Mouse (Mus musculus) intestine, embryonic 14.5 days (tissue): ENCODE results near the gene Rgs6. TPM values are rescaled to one million over a fixed set of nuclear protein-coding genes. Genes with fewer than 3 reads are reported as not detected.

Experiments
- ATAC-seq: fragments of 200-750 bp; cut with Nextera tagmentation; replicated peaks from 2 replicates; pipeline ENCODE4 v1.8.0; 2017; ENCODE audit warnings: low read depth, moderate number of reproducible peaks, moderate TSS enrichment, moderate library complexity; ENCODE audit not compliant: low FRiP score, low TSS enrichment
- DNase-seq: peaks from one replicate; pipeline ENCODE4 v3.0.0-alpha.2; 2018; ENCODE audit warnings: low spot score
- H3K27ac ChIP-seq: fragments of 300-500 bp; sonication (generic); 2 replicates; pipeline ENCODE4 v1.5.1; 2014; ENCODE audit warnings: low read depth, mild to moderate bottlenecking, control low read depth
- H3K27me3 ChIP-seq: fragments of 300-500 bp; sonication (generic); replicated peaks from 2 replicates; pipeline ENCODE4 v1.6.1; 2014; ENCODE audit warnings: low read length, control low read depth; ENCODE audit not compliant: control insufficient read depth, insufficient read depth
- H3K36me3 ChIP-seq: fragments of 300-500 bp; sonication (generic); 2 replicates; pipeline ENCODE4 v1.6.1; 2014; ENCODE audit warnings: low read length, control low read depth; ENCODE audit not compliant: control insufficient read depth, insufficient read depth
- H3K4me1 ChIP-seq: fragments of 300-500 bp; sonication (generic); replicated peaks from 2 replicates; pipeline ENCODE4 v1.6.1; 2014; ENCODE audit warnings: low read length, control low read depth, mixed read lengths; ENCODE audit not compliant: control insufficient read depth, insufficient read depth
- H3K4me2 ChIP-seq: fragments of 300-500 bp; sonication (generic); 2 replicates; pipeline ENCODE4 v1.6.1; 2014; ENCODE audit warnings: low read length
- H3K4me3 ChIP-seq: fragments of 300-500 bp; sonication (generic); 2 replicates; pipeline ENCODE4 v1.5.1; 2014; ENCODE audit warnings: low read depth, low read length, control low read depth, mixed read lengths
- H3K9ac ChIP-seq: fragments of 300-500 bp; sonication (generic); 2 replicates; pipeline ENCODE4 v1.6.1; 2014; ENCODE audit warnings: mild to moderate bottlenecking, low read length
- H3K9me3 ChIP-seq: fragments of 300-500 bp; sonication (generic); 2 replicates; pipeline ENCODE4 v1.6.1; 2016; ENCODE audit warnings: low read length, control low read depth; ENCODE audit not compliant: control insufficient read depth
- WGBS: fragments of 180-500 bp; shearing (Covaris S2); extraction: QIAGEN DNeasy Blood & Tissue Kit; methylation state at CpG from one replicate; pipeline ENCODE4 v1.1.7; 2014; 5-methylcytosine and 5-hydroxymethylcytosine counted together
- polyA plus RNA-seq: library from polyadenylated mRNA; unstranded; fragments of >200 nt; fragmentation: Nextera tagmentation; extraction: Ambion mirVana; gene quantifications from 2 replicates; pipeline ENCODE4 v1.2.1, GENCODE M21; 2014

Gene Rgs6
- polyA plus RNA-seq, 1 experiment from 2014 or later, result 1.9 TPM

GRCm38 (mm10) chr12:82819328-82819727 lies 231.2 kb downstream of the Rgs6 start:
- H3K27ac ChIP-seq, result no peak overlapping the region
- no peaks in the 10 kb centered on the region for H3K9me3 ChIP-seq
- no peak overlapping the region for H3K9ac ChIP-seq
- H3K36me3 ChIP-seq, result no peaks in the 10 kb centered on the region
- H3K27me3 ChIP-seq, result no peaks in the 10 kb centered on the region
- H3K4me1 ChIP-seq, result no peaks in the 10 kb centered on the region
- DNase-seq (no peak), ATAC-seq (no peak)
- WGBS, result 79% methylated on average over 6 of the region's 6 CpGs
- no peak overlapping the region for H3K4me3 ChIP-seq
- H3K4me2 ChIP-seq, result no peak overlapping the region

GRCm38 (mm10) chr12:82819991-82820390 lies 231.9 kb downstream of the Rgs6 start:
- Histone ChIP-seq H3K9ac (no peak overlapping the region), H3K4me2 (no peak overlapping the region), H3K27ac (no peak overlapping the region), H3K27me3 (no peaks in the 10 kb centered on the region), H3K4me3 (no peak overlapping the region), H3K36me3 (no peaks in the 10 kb centered on the region), H3K9me3 (no peaks in the 10 kb centered on the region), H3K4me1 (no peaks in the 10 kb centered on the region)
- DNase-seq (no peak), ATAC-seq (no peak)
- WGBS, result 84% methylated on average over 6 of the region's 6 CpGs

- no peaks in the 10 kb centered on the region for H3K27me3 ChIP-seq
- H3K9me3 ChIP-seq, result no peaks in the 10 kb centered on the region
- H3K4me3 ChIP-seq, result no peak overlapping the region
- H3K4me2 ChIP-seq, result no peak overlapping the region
- no peak overlapping the region for H3K9ac ChIP-seq
- ATAC-seq (no peak), DNase-seq (no peak)
- no peak overlapping the region for H3K27ac ChIP-seq
- H3K4me1 ChIP-seq, result no peaks in the 10 kb centered on the region
- H3K36me3 ChIP-seq, result no peaks in the 10 kb centered on the region
- WGBS, result 79% methylated on average over 3 of the region's 3 CpGs
These were observed 234.9 kb downstream of the Rgs6 start for GRCm38 (mm10) chr12:82822821-82823620.

GRCm38 (mm10) chr12:82830333-82830732 lies 242.2 kb downstream of the Rgs6 start:
- no peak overlapping the region for H3K4me3 ChIP-seq
- no peak overlapping the region for H3K27ac ChIP-seq
- no peaks in the 10 kb centered on the region for H3K9me3 ChIP-seq
- H3K27me3 ChIP-seq, result no peaks in the 10 kb centered on the region
- ATAC-seq (no peak), DNase-seq (no peak)
- no peaks in the 10 kb centered on the region for H3K36me3 ChIP-seq
- WGBS, result 76% methylated on average over 8 of the region's 8 CpGs
- H3K4me2 ChIP-seq, result no peak overlapping the region
- H3K4me1 ChIP-seq, result no peaks in the 10 kb centered on the region
- no peak overlapping the region for H3K9ac ChIP-seq

- H3K27me3 ChIP-seq, result no peaks in the 10 kb centered on the region
- no peaks in the 10 kb centered on the region for H3K4me1 ChIP-seq
- H3K4me2 ChIP-seq, result no peak overlapping the region
- DNase-seq (no peak), ATAC-seq (no peak)
- WGBS, result 94% methylated on average over 1 of the region's 1 CpGs
- H3K9ac ChIP-seq, result no peak overlapping the region
- H3K4me3 ChIP-seq, result no peak overlapping the region
- H3K27ac ChIP-seq, result no peak overlapping the region
- H3K9me3 ChIP-seq, result 0 out of 2 replicates have a peak, but pooled peaks cover 6% of the 10 kb centered on the region
- H3K36me3 ChIP-seq, result no peaks in the 10 kb centered on the region
These were observed 250.5 kb downstream of the Rgs6 start for GRCm38 (mm10) chr12:82838544-82838943.

- DNase-seq, result no peak
- H3K4me1 ChIP-seq, result no peaks in the 10 kb centered on the region
- no peak overlapping the region for H3K27ac ChIP-seq
- H3K9ac ChIP-seq, result no peak overlapping the region
- H3K36me3 ChIP-seq, result no peaks in the 10 kb centered on the region
- H3K4me3 ChIP-seq, result no peak overlapping the region
- no peaks in the 10 kb centered on the region for H3K27me3 ChIP-seq
- 59% methylated on average over 6 of the region's 6 CpGs for WGBS
- H3K4me2 ChIP-seq, result no peak overlapping the region
- ATAC-seq, result no peak
- 0 out of 2 replicates have a peak, but pooled peaks cover 5% of the 10 kb centered on the region for H3K9me3 ChIP-seq
These were observed 253.5 kb downstream of the Rgs6 start for GRCm38 (mm10) chr12:82841566-82841965.

- no peak overlapping the region for H3K9ac ChIP-seq
- 82% methylated on average over 3 of the region's 3 CpGs for WGBS
- no peak overlapping the region for H3K4me2 ChIP-seq
- no peaks in the 10 kb centered on the region for H3K4me1 ChIP-seq
- no peaks in the 10 kb centered on the region for H3K36me3 ChIP-seq
- no peak overlapping the region for H3K27ac ChIP-seq
- H3K9me3 ChIP-seq, result no peaks in the 10 kb centered on the region
- ATAC-seq (no peak), DNase-seq (no peak)
- H3K4me3 ChIP-seq, result no peak overlapping the region
- no peaks in the 10 kb centered on the region for H3K27me3 ChIP-seq
These were observed 260.3 kb downstream of the Rgs6 start for GRCm38 (mm10) chr12:82848304-82848872.

GRCm38 (mm10) chr12:82854902-82855301 lies 266.8 kb downstream of the Rgs6 start:
- Histone ChIP-seq H3K9me3 (no peaks in the 10 kb centered on the region), H3K4me3 (no peak overlapping the region), H3K9ac (no peak overlapping the region), H3K27ac (no peak overlapping the region), H3K4me2 (no peak overlapping the region), H3K27me3 (no peaks in the 10 kb centered on the region), H3K36me3 (no peaks in the 10 kb centered on the region), H3K4me1 (no peaks in the 10 kb centered on the region)
- 86% methylated on average over 5 of the region's 5 CpGs for WGBS
- no peak for ATAC-seq
- no peak for DNase-seq
